15 mouse cellular contexts compared by ENCODE assay signal in genomic region chr2:35595718-35596117, GRCm38 (mm10). TPM values are rescaled to one million over a fixed set of nuclear protein-coding genes. Genes with fewer than 3 reads are reported as not detected.
DNase-seq lines count a peak whose midpoint lies in the region; ATAC-seq and TF ChIP-seq lines count a peak whose summit lies in the region.
"Had no signal": no experiment of that assay in that cellular context is flagged by ENCODE, and none has a peak within 500 bp of the region (broad histone marks: within the 10 kb centered on the region; RNA-seq: fewer than 3 reads in every experiment).

No protein-coding gene starts in this region.

- H3K9ac ChIP-seq in kidney, embryonic 16.5 days (replicated peaks; ENCODE audit: low read length), result no peak overlapping the region
- H3K9ac ChIP-seq: midbrain, embryonic 13.5 days had no signal

- WGBS in kidney, embryonic 16.5 days, result 63% methylated on average over 5 of the region's 5 CpGs
- 58% methylated on average over 5 of the region's 5 CpGs for WGBS in limb, embryonic 10.5 days

- no peaks in the 10 kb centered on the region for H3K9me3 ChIP-seq in kidney, embryonic 16.5 days (ENCODE audit: low read length)
- H3K9me3 ChIP-seq in limb, embryonic 10.5 days (replicated peaks), result no peaks in the 10 kb centered on the region
- H3K9me3 ChIP-seq: midbrain, embryonic 13.5 days had no signal

- intact Hi-C loops in gastrocnemius, adult 2 months (cut with DNase I), result no loop called here

- H3K27ac ChIP-seq in gastrocnemius, adult 2 months, result peak overlapping the region; percentile 81
- H3K27ac ChIP-seq in kidney, embryonic 16.5 days (ENCODE audit: low read length), result no peak overlapping the region
- 0 out of 2 replicates have a peak overlapping the region, but pooled peaks have one; percentile 6 for H3K27ac ChIP-seq in limb, embryonic 10.5 days
- H3K27ac ChIP-seq: macrophage; midbrain, embryonic 13.5 days had no signal

- no peaks in the 10 kb centered on the region for H3K36me3 ChIP-seq in kidney, embryonic 16.5 days (ENCODE audit: insufficient read depth, low read length)
- H3K36me3 ChIP-seq in limb, embryonic 10.5 days, result no peaks in the 10 kb centered on the region
- H3K36me3 ChIP-seq: midbrain, embryonic 13.5 days had no signal

- no peak for DNase-seq in gastrocnemius, adult 2 months
- no peak for DNase-seq in gastrocnemius, adult 8-10 months (ENCODE audit: low spot score in 2 of 2)
- DNase-seq in kidney, adult 11 months, result peak; percentile 68
- peak; percentile 30 for DNase-seq in ES-CJ7 (ENCODE audit: low read depth, low spot score)
- DNase-seq in limb, embryonic 10.5 days (ENCODE audit: low spot score), result no peak
- no peak for DNase-seq in adrenal gland, adult 18-20 months (ENCODE audit: low spot score in 2 of 2)
- no peak for DNase-seq in frontal cortex, adult 2 months (ENCODE audit: extremely low spot score in 1 of 2, low spot score in 1 of 2)
- DNase-seq: adrenal gland, adult 8-10 months; cerebellum, adult 9-11 months; layer of hippocampus, adult 9-11 months; thymus, adult 2 months had no signal

- H3K4me1 ChIP-seq in kidney, embryonic 16.5 days (ENCODE audit: insufficient read depth, low read length), result peaks cover 36% of the 10 kb centered on the region
- peaks cover 36% of the 10 kb centered on the region for H3K4me1 ChIP-seq in limb, embryonic 10.5 days

- no peak overlapping the region for H3K4me3 ChIP-seq in gastrocnemius, adult 2 months
- no peak overlapping the region for H3K4me3 ChIP-seq in kidney, embryonic 16.5 days (ENCODE audit: low read length)
- no peak overlapping the region for H3K4me3 ChIP-seq in limb, embryonic 10.5 days
- H3K4me3 ChIP-seq: midbrain, embryonic 13.5 days had no signal

- H3K4me2 ChIP-seq in kidney, embryonic 16.5 days (replicated peaks; ENCODE audit: low read depth, low read length), result no peak overlapping the region
- H3K4me2 ChIP-seq: midbrain, embryonic 13.5 days had no signal

- TF ChIP-seq CTCF in gastrocnemius, adult 2 months (IDR thresholded peaks at IDR 0.05), result no peak

- ATAC-seq in kidney, embryonic 16.5 days (ENCODE audit: low FRiP score, low TSS enrichment), result no peak
- ATAC-seq: midbrain, embryonic 13.5 days; Patski had no signal

- no peaks in the 10 kb centered on the region for H3K27me3 ChIP-seq in kidney, embryonic 16.5 days (ENCODE audit: insufficient read depth, low read length)
- H3K27me3 ChIP-seq in limb, embryonic 10.5 days (ENCODE audit: low read depth, poor library complexity, severe bottlenecking), result peaks cover 9% of the 10 kb centered on the region; the same call in 1 of the 2 replicates
- H3K27me3 ChIP-seq: Patski had no signal

RNA-seq across cellular contexts. Expression of gene Dab2ip, which starts 37.7 kb away (rescaled TPM):
- 10 to 100 TPM; 38.2 to 52.0 TPM for total RNA-seq in gastrocnemius, adult 2 months (2021)
- total RNA-seq in gastrocnemius, adult 8-10 months (2022), result 10 to 100 TPM; 38.2 to 71.8 (median 40.3) TPM
- polyA plus RNA-seq in kidney, embryonic 16.5 days (2015; fragmentation: Nextera tagmentation; extraction: Ambion mirVana), result 26.3 and 28.5 TPM in 2 replicates
- polyA plus RNA-seq in limb, embryonic 10.5 days (2016; fragmentation: Nextera tagmentation; extraction: Ambion mirVana), result 44.0 and 49.7 TPM in 2 replicates
- 10 to 100 TPM; 43.5 to 87.3 TPM for total RNA-seq in adrenal gland, adult 18-20 months (2021)
- 73.9 and 77.2 TPM in 2 replicates for polyA plus RNA-seq in frontal cortex, adult 2 months (2012; rRNA removed)

Comparison
In these comparisons a context has a peak if more than half of its experiments do, and no peak if none do; other contexts are left out.
1. DNase-seq: peak in kidney, adult 11 months (single experiment) and ES-CJ7 (single experiment); none in gastrocnemius, adult 2 months (single experiment), gastrocnemius, adult 8-10 months (0 of 2), limb, embryonic 10.5 days (single experiment), adrenal gland, adult 18-20 months (0 of 2) and frontal cortex, adult 2 months (0 of 2).